Mouse (Mus musculus) kidney, adult 2 months (tissue): ENCODE data around the gene A130010J15Rik. TPM values are rescaled to one million over a fixed set of nuclear protein-coding genes. Genes with fewer than 3 reads are reported as not detected.
A peak's percentile ranks its signal among the peaks of the same experiment; 100 is the strongest.

Source experiments
- DNase-seq: peaks from one replicate; pipeline ENCODE4 v3.0.0; 2021
- H3K27ac ChIP-seq: fragments of 200-500 bp; 2 replicates; pipeline ENCODE4 v1.5.1; 2012; ENCODE audit warnings: low read depth, low read length, control low read depth, inconsistent platforms; ENCODE audit not compliant: insufficient read depth
- H3K27me3 ChIP-seq: fragments of 200-500 bp; replicated peaks from 2 replicates; pipeline ENCODE4 v1.6.1; 2012; ENCODE audit warnings: mild to moderate bottlenecking, moderate library complexity, low read length, inconsistent platforms; ENCODE audit not compliant: control insufficient read depth, insufficient read depth
- H3K36me3 ChIP-seq: fragments of 200-500 bp; 2 replicates; pipeline ENCODE4 v1.6.1; 2012; ENCODE audit warnings: mild to moderate bottlenecking, moderate library complexity, low read length, inconsistent platforms; ENCODE audit not compliant: control insufficient read depth, insufficient read depth
- H3K4me1 ChIP-seq: fragments of 200-500 bp; 2 replicates; pipeline ENCODE4 v1.6.1; 2011; ENCODE audit warnings: low read length; ENCODE audit not compliant: control insufficient read depth, insufficient read depth
- H3K4me3 ChIP-seq: fragments of 200-500 bp; 2 replicates; pipeline ENCODE4 v1.5.1; 2011; ENCODE audit warnings: mild to moderate bottlenecking, low read depth, low read length, control low read depth; ENCODE audit not compliant: insufficient read depth
- CTCF ChIP-seq: fragments of 200-500 bp; conservative IDR thresholded peaks from 2 replicates; pipeline ENCODE4 v1.5.1; 2011; ENCODE audit warnings: low read depth, mild to moderate bottlenecking, control low read depth, low read length, moderate library complexity, mixed read lengths; ENCODE audit not compliant: insufficient read depth, insufficient read length
- POLR2A ChIP-seq: fragments of 200-500 bp; IDR thresholded peaks from one replicate; pipeline ENCODE4 v1.6.1; 2011; ENCODE audit warnings: low read depth, low read length, control low read depth
- WGBS: fragments of 180-500 bp; shearing (Covaris S2); methylation state at CpG from one replicate; pipeline ENCODE4 v1.1.7; 2018; 5-methylcytosine and 5-hydroxymethylcytosine counted together
- polyA plus RNA-seq: library from polyadenylated mRNA; depleted of rRNA; stranded (reverse); fragments of >200 nt; gene quantifications from 2 replicates; pipeline ENCODE4 v1.2.3, GENCODE M21; 2012

The A130010J15Rik gene
- polyA plus RNA-seq, 1 experiment: 2.8 TPM

DNA sequence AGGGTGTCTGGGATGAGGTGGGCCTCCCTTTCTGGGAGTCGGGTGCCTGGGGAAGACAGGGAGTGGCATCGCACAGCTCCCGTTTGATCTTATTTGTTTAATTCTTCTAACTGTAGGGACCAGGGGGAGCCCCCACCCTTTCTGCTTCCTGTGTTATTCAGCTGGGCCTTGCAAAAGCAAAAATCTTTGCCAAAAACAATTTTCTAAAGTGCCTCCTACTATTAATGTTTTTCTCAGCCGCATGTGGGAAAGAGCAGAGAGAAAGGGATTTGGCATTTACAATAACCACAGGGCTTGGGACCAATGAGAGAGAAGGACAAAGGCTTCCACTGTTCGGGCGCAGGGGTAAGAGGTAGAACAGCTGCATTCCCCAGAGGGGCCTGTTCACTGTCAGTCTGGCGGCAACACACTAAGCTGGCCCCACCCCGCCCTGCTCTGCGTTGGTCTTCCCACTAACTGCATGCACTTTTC lies 21.3 kb downstream of the A130010J15Rik start:
- peak; percentile 54 for DNase-seq
- 45% methylated on average over 9 of the region's 9 CpGs for WGBS
- Histone ChIP-seq H3K27ac (peak overlapping the region; percentile 53; the same call in 1 of the 2 replicates), H3K4me3 (no peak overlapping the region), H3K36me3 (no peaks in the 10 kb centered on the region), H3K27me3 (no peaks in the 10 kb centered on the region), H3K4me1 (no peaks in the 10 kb centered on the region)
- TF ChIP-seq CTCF: no peak
- no peak for TF ChIP-seq POLR2A

GRCm38 (mm10) chr1:193189771-193190170 lies 21.9 kb downstream of the A130010J15Rik start:
- DNase-seq: no peak
- H3K27me3 ChIP-seq: no peaks in the 10 kb centered on the region
- 60% methylated on average over 3 of the region's 3 CpGs for WGBS
- H3K36me3 ChIP-seq: no peaks in the 10 kb centered on the region
- no peak overlapping the region for H3K4me3 ChIP-seq
- H3K4me1 ChIP-seq: no peaks in the 10 kb centered on the region
- peak overlapping the region; percentile 53; the same call in 1 of the 2 replicates for H3K27ac ChIP-seq
- TF ChIP-seq CTCF: no peak

- no peak overlapping the region for H3K4me3 ChIP-seq
- H3K27ac ChIP-seq: no peak overlapping the region
- no peaks in the 10 kb centered on the region for H3K27me3 ChIP-seq
- WGBS: 85% methylated on average over 7 of the region's 7 CpGs
- H3K36me3 ChIP-seq: no peaks in the 10 kb centered on the region
- DNase-seq: no peak
- TF ChIP-seq POLR2A (no peak), CTCF (no peak)
- no peaks in the 10 kb centered on the region for H3K4me1 ChIP-seq
Measured at GRCm38 (mm10) chr1:193191675-193192283, 23.9 kb downstream of the A130010J15Rik start.

- Histone ChIP-seq H3K36me3 (no peaks in the 10 kb centered on the region), H3K27me3 (no peaks in the 10 kb centered on the region), H3K4me3 (no peak overlapping the region), H3K27ac (no peak overlapping the region), H3K4me1 (no peaks in the 10 kb centered on the region)
- TF ChIP-seq POLR2A: no peak
- TF ChIP-seq CTCF: no peak
- no peak for DNase-seq
- WGBS: 86% methylated on average over 3 of the region's 3 CpGs
Measured at GRCm38 (mm10) chr1:193194416-193195140, 26.7 kb downstream of the A130010J15Rik start.

- H3K4me1 ChIP-seq: no peaks in the 10 kb centered on the region
- H3K27ac ChIP-seq: no peak overlapping the region
- H3K27me3 ChIP-seq: no peaks in the 10 kb centered on the region
- 69% methylated on average over 3 of the region's 3 CpGs for WGBS
- no peak overlapping the region for H3K4me3 ChIP-seq
- no peaks in the 10 kb centered on the region for H3K36me3 ChIP-seq
- no peak for TF ChIP-seq POLR2A
- TF ChIP-seq CTCF: no peak
- DNase-seq: no peak
Measured at GRCm38 (mm10) chr1:193195169-193195810, 27.4 kb downstream of the A130010J15Rik start.

- no peak overlapping the region for H3K27ac ChIP-seq
- no peak for DNase-seq
- no peaks in the 10 kb centered on the region for H3K36me3 ChIP-seq
- H3K4me1 ChIP-seq: no peaks in the 10 kb centered on the region
- no peak for TF ChIP-seq CTCF
- TF ChIP-seq POLR2A: no peak
- H3K4me3 ChIP-seq: no peak overlapping the region
- H3K27me3 ChIP-seq: no peaks in the 10 kb centered on the region
- 89% methylated on average over 18 of the region's 18 CpGs for WGBS
Measured at GRCm38 (mm10) chr1:193197494-193198205, 29.8 kb downstream of the A130010J15Rik start.

DNA sequence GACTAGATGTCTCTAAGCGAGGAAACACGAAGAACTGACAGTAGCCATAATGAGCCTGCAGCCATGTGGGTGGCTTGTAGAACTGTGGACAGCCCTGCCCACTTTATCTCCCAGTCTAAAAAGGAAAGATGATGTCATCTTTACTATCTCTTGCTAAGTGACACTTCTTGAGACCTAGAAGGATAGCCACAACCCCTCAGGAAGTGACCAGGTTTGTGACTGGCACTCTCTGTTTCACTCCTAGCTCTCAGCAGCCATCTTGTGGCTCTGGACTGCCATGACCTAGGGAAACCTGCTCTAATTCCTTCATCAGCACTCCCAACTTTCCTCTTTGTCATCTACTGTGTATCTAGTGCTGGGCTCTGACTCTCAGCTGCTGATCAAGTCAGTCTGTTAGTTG lies 30.5 kb downstream of the A130010J15Rik start:
- peak; percentile 43 for TF ChIP-seq CTCF
- no peak for TF ChIP-seq POLR2A
- Histone ChIP-seq H3K27ac (no peak overlapping the region), H3K4me3 (no peak overlapping the region), H3K27me3 (no peaks in the 10 kb centered on the region), H3K4me1 (no peaks in the 10 kb centered on the region), H3K36me3 (no peaks in the 10 kb centered on the region)
- WGBS: 83% methylated on average over 2 of the region's 2 CpGs
- no peak for DNase-seq
